Mouse (Mus musculus) embryonic facial prominence, embryonic 12.5 days (tissue): ENCODE measurements around the gene Erich6b. TPM values are rescaled to one million over a fixed set of nuclear protein-coding genes. Genes with fewer than 3 reads are reported as not detected.

ENCODE experiments used
- ATAC-seq: fragments of 200-750 bp; cut with Nextera tagmentation; 2 replicates; pipeline ENCODE4 v1.8.0; 2017; ENCODE audit not compliant: insufficient number of reproducible peaks, insufficient read depth, low FRiP score, low TSS enrichment
- H3K27ac ChIP-seq: fragments of 300-500 bp; sonication (generic); 2 replicates; pipeline ENCODE4 v1.5.1; 2016; ENCODE audit warnings: mild to moderate bottlenecking
- H3K27me3 ChIP-seq: fragments of 300-500 bp; sonication (generic); 2 replicates; pipeline ENCODE4 v1.6.1; 2016; ENCODE audit warnings: mild to moderate bottlenecking, moderate library complexity
- H3K36me3 ChIP-seq: fragments of 300-500 bp; sonication (generic); 2 replicates; pipeline ENCODE4 v1.6.1; 2016; ENCODE audit warnings: mild to moderate bottlenecking
- H3K4me1 ChIP-seq: fragments of 300-500 bp; sonication (generic); 2 replicates; pipeline ENCODE4 v1.6.1; 2016
- H3K4me2 ChIP-seq: fragments of 300-500 bp; sonication (generic); replicated peaks from 2 replicates; pipeline ENCODE4 v1.6.1; 2016; ENCODE audit warnings: mild to moderate bottlenecking, moderate library complexity
- H3K4me3 ChIP-seq: fragments of 300-500 bp; sonication (generic); 2 replicates; pipeline ENCODE4 v1.5.1; 2016; ENCODE audit warnings: mild to moderate bottlenecking
- H3K9ac ChIP-seq: fragments of 300-500 bp; sonication (generic); 2 replicates; pipeline ENCODE4 v1.6.1; 2016; ENCODE audit warnings: mild to moderate bottlenecking, moderate library complexity
- H3K9me3 ChIP-seq: fragments of 300-500 bp; sonication (generic); 2 replicates; pipeline ENCODE4 v1.6.1; 2016; ENCODE audit warnings: mild to moderate bottlenecking, moderate library complexity
- WGBS: fragments of 180-500 bp; shearing (Covaris S2); methylation state at CpG from one replicate; pipeline ENCODE4 v1.1.7; 2016; 5-methylcytosine and 5-hydroxymethylcytosine counted together
- polyA plus RNA-seq: library from polyadenylated mRNA; unstranded; fragments of >200 nt; fragmentation: Nextera tagmentation; extraction: Ambion mirVana; gene quantifications from 2 replicates; pipeline ENCODE4 v1.2.1, GENCODE M21; 2016

Gene Erich6b
- polyA plus RNA-seq, 1 experiment from 2014 or later: not detected

DNA sequence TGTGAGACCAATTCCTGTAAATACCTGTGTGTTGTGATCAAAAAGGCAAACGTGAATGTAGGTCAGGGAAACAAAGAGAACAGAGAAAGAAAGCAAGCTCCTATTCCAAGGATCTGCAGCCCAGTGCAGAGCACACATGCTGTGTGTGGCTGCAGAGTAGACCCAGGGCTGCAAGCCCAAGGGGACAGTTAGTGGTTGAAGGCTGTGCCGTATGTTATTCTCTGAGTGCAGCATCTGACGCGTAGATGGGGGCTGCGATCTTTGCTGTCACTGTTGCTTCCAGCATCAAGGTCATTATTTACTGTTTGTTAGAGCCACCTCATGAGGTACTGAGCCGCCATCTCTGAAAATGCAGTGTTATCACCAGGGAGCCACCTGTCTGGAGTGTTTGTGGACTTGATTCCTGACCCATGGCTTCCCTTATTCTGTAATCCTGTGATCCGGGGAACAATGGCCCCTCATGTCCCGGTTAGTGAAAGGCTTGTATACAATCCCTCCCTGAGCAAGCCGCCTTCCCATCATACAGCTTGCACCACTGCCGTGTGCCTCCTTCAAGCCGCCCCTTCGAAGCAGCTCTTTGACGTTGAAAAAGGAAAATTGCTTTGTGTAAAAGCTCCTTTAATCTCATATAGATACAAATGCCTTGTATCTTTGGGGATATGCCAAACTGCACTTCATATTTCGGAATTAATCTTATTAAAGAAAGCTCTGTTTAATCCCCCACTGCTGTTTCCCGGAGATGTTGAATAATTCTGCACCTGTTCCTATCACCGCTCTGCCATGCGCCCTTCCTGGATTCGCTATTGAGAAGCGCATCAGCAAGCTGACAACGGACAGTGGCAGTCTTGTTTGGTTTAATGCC, 5.1 kb downstream of the Erich6b start:
- Histone ChIP-seq H3K4me3 (no peak overlapping the region), H3K27ac (no peak overlapping the region), H3K9ac (no peak overlapping the region), H3K27me3 (no peaks in the 10 kb centered on the region), H3K36me3 (no peaks in the 10 kb centered on the region), H3K4me1 (no peaks in the 10 kb centered on the region), H3K9me3 (no peaks in the 10 kb centered on the region), H3K4me2 (no peak overlapping the region)
- WGBS: 53% methylated on average over 20 of the region's 20 CpGs
- ATAC-seq: no peak

DNA sequence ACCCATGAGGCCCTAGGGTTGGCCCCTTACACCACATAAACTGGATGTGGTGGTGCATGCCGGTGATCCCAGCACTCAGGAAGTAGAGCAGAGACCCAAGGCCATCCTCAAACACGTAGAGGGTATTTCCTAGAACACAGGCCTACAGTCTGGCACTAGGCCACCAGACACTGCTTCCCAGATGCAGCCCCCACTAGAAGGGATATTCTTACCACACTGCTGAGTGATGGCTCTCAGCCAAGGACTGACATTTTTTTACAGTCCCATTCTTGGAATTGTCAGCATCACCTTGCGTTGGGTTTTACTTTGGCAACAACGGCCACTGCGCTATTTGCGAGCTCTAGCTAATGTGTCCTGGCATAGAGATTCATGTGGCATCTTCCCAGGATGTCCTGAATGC, 18.9 kb downstream of the Erich6b start:
- H3K4me2 ChIP-seq: no peak overlapping the region
- H3K9me3 ChIP-seq: no peaks in the 10 kb centered on the region
- no peak for ATAC-seq
- WGBS: 83% methylated on average over 6 of the region's 6 CpGs
- H3K9ac ChIP-seq: no peak overlapping the region
- H3K4me1 ChIP-seq: no peaks in the 10 kb centered on the region
- no peak overlapping the region for H3K4me3 ChIP-seq
- H3K27me3 ChIP-seq: no peaks in the 10 kb centered on the region
- H3K36me3 ChIP-seq: no peaks in the 10 kb centered on the region
- no peak overlapping the region for H3K27ac ChIP-seq

DNA sequence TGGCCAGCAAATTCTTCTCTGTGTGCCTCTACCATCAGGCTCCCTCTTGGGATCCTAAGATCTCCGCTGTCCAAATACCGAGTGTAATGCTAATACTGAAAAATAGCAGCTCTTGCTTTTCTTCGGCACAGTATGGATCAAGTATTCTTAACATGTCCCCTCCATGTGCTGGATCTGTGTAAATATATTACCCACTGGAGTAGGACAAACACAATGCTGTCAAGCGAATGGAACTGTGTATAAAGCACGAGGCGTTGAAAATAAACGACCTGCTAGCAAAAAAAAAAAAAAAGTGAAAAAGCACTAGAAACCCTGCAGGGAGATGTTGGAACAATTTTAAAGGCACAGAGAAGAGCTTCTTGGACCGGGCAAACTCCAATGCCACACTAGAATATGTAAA, 19.5 kb downstream of the Erich6b start:
- 79% methylated on average over 8 of the region's 8 CpGs for WGBS
- H3K4me2 ChIP-seq: no peak overlapping the region
- no peaks in the 10 kb centered on the region for H3K4me1 ChIP-seq
- H3K27me3 ChIP-seq: no peaks in the 10 kb centered on the region
- ATAC-seq: no peak
- H3K27ac ChIP-seq: no peak overlapping the region
- no peaks in the 10 kb centered on the region for H3K9me3 ChIP-seq
- H3K4me3 ChIP-seq: no peak overlapping the region
- H3K36me3 ChIP-seq: no peaks in the 10 kb centered on the region
- H3K9ac ChIP-seq: no peak overlapping the region

DNA sequence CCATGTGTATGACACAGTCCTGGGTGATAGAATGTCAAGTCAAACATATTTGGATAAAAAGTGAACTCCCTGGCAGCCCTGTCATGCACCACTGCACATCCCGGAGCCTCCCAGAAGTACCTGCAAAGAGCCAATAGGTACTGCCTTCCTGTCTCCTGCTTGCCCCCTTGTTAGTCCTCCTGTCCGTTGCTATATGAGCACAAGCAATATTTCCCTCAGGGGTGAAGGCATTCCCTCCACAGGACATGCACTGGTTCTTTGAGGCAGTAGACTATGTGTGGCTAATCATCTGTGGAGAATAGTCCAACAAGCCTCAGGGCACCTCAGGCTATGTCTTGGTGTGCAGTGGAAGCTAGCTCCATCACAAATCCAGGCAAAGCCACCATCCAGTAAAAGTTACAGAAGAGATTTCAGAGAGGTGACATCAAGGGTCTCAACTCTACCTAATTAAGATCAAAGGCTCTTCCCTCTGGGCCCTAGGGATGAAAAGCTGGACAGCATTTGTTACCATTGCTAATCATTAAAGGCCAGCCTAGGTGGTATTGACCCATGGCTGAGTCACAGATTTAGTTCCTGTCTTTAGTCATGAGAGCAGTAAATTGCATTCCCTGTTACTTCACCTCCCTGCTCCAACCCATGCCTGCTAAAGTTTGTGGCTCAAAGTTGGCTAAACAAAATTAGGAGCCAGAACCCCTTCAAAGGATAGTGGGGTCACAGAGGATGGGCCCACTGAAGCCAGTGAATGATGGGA, 23.5 kb downstream of the Erich6b start:
- H3K27me3 ChIP-seq: no peaks in the 10 kb centered on the region
- no peak for ATAC-seq
- no peak overlapping the region for H3K9ac ChIP-seq
- H3K27ac ChIP-seq: no peak overlapping the region
- H3K9me3 ChIP-seq: no peaks in the 10 kb centered on the region
- H3K4me1 ChIP-seq: no peaks in the 10 kb centered on the region
- WGBS: 68% methylated on average over 2 of the region's 2 CpGs
- no peak overlapping the region for H3K4me2 ChIP-seq
- H3K36me3 ChIP-seq: no peaks in the 10 kb centered on the region
- no peak overlapping the region for H3K4me3 ChIP-seq

DNA sequence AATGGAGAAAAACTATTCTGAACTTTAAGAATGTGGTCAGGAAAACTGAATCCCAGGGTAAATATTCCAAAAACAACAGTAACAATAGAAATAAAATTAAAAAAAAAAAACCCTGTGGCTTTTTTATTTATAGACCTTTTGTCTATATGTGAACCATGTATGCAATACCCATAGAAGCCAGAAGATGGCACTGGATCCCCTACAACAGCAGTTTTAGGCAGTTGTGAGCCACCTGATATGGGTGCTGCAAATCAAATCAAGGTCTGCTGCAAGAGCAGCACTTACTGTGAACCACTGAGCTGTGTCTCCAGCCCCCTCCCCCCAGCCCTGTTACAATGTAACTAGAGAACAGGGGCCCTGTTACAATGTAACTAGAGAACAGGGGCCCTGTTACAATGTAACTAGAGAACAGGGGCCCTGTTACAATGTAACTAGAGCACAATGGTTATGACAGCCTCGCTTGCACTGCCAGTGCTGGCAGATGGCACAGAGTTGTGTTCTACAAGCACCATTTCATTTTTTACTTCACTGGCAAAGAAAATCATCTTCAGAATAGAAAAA, 27.1 kb downstream of the Erich6b start:
- H3K36me3 ChIP-seq: no peaks in the 10 kb centered on the region
- no peak for ATAC-seq
- 74% methylated on average over 1 of the region's 1 CpGs for WGBS

DNA sequence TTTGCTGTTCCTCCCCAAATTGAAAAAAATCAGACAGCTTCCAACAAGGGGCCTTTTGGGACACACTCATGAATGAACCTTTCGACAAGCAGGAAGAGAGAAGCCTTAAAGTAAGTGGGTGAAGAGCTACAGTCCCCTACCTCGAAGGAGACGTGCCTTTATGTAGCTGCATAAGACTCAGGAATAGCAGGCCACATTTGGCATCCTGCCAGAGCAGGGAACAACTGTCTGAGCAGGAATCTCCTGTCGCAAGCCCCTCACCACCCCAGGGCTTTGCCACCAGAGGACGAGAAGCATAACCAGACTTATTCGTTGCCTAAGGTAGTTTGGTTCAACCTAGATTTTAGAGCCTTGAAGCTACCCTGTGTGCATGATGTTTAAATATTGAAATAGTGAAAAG, 34.3 kb downstream of the Erich6b start:
- ATAC-seq: no peak
- Histone ChIP-seq H3K4me2 (no peak overlapping the region), H3K4me1 (no peaks in the 10 kb centered on the region), H3K4me3 (no peak overlapping the region), H3K36me3 (no peaks in the 10 kb centered on the region), H3K9me3 (no peaks in the 10 kb centered on the region), H3K27me3 (no peaks in the 10 kb centered on the region), H3K9ac (no peak overlapping the region), H3K27ac (no peak overlapping the region)
- 65% methylated on average over 6 of the region's 6 CpGs for WGBS

More for the DNA sequence above, 27.1 kb downstream of the Erich6b start:
- Histone ChIP-seq H3K9ac (no peak overlapping the region), H3K9me3 (no peaks in the 10 kb centered on the region), H3K27me3 (no peaks in the 10 kb centered on the region), H3K27ac (no peak overlapping the region), H3K4me2 (no peak overlapping the region), H3K4me3 (no peak overlapping the region), H3K4me1 (no peaks in the 10 kb centered on the region)

DNA sequence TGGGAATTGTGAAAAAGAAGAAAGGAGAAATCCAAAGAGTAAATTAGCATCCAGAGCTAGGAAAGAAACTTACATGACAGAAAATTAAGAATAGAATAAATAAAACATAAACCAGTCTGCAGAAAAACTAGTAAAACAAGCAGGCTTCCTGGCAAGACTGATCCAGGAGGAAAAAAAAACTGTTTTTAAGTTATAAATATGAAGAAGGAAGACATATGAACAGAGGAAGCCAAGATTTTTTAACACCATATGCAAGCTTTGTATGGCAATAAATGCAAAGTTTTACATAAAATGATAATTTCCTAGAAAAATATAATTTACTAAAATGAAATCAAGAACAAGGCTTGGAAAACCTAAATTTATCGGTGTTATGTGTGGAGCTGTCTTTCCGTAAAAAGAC, 48.4 kb downstream of the Erich6b start:
- ATAC-seq: no peak
- Histone ChIP-seq H3K4me2 (no peak overlapping the region), H3K9ac (no peak overlapping the region), H3K9me3 (no peaks in the 10 kb centered on the region), H3K27ac (no peak overlapping the region), H3K4me3 (no peak overlapping the region), H3K27me3 (no peaks in the 10 kb centered on the region), H3K4me1 (no peaks in the 10 kb centered on the region), H3K36me3 (no peaks in the 10 kb centered on the region)
- 92% methylated on average over 2 of the region's 2 CpGs for WGBS

DNA sequence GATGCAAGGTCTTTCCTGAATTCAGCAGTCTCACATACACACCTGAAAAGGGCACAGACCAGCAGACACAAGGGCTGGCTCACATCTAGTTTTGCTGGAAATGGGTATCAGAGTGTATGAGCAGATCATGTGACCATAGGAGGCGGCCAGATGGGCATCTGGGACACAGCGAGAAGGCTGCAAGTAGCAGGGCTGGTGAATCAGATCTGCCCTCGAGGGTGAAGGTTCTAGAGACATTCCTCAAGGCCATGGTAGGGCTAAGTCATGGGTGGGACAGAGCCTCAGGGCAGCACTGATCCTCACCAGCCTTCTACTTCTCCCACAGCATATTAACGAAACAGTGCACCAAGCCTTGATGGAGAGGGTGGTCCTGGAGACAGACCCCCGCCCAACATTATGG, 54.0 kb downstream of the Erich6b start:
- WGBS: 84% methylated on average over 5 of the region's 5 CpGs
- Histone ChIP-seq H3K4me3 (no peak overlapping the region), H3K27me3 (no peaks in the 10 kb centered on the region), H3K36me3 (peaks cover 2% of the 10 kb centered on the region), H3K4me2 (no peak overlapping the region), H3K9ac (no peak overlapping the region), H3K27ac (no peak overlapping the region), H3K4me1 (no peaks in the 10 kb centered on the region), H3K9me3 (no peaks in the 10 kb centered on the region)
- no peak for ATAC-seq

DNA sequence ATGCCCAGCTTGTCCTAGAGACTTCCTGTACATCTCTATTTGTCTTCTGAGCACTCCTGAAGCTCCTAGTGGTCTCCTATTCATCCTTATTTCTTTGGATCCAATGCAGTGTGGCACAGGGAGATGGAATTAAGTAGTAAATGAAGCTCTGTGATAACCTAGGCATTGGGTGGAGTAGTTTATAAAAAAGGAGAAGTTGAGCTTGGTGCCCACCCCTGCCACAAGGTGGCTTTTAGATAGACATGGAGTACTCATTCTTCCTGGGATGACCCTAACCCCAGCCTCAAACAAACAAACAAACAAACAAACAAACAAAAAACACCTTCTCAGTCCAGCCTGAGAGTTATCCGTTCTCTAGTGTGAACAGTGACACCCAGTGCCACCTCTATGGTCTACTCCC, 55.9 kb downstream of the Erich6b start:
- H3K4me3 ChIP-seq: no peak overlapping the region
- H3K4me2 ChIP-seq: no peak overlapping the region
- WGBS: 87% methylated on average over 1 of the region's 1 CpGs
- ATAC-seq: no peak
- H3K4me1 ChIP-seq: no peaks in the 10 kb centered on the region
- no peak overlapping the region for H3K9ac ChIP-seq
- H3K27ac ChIP-seq: no peak overlapping the region
- no peaks in the 10 kb centered on the region for H3K27me3 ChIP-seq
- H3K36me3 ChIP-seq: peaks cover 8% of the 10 kb centered on the region
- H3K9me3 ChIP-seq: no peaks in the 10 kb centered on the region

DNA sequence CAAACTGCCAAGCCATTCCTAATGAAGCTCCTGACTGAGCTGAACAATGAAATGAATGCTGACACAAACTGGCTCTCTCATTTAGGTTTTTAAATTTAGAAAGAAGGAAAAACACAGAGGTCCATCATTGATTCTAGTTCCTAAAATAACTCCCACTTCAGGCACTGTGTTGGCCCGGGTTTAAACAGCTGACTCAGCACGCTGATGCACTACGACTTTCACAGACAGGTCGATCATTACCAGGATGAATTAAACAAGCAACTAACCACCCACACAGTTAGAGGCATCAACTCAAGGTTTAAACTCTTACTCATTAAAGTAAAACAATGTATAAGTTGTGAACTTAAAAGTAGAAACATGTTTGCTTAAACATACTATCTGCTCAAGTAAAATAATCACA, 64.6 kb downstream of the Erich6b start:
- Histone ChIP-seq H3K27ac (no peak overlapping the region), H3K9me3 (no peaks in the 10 kb centered on the region), H3K36me3 (peaks cover 66% of the 10 kb centered on the region), H3K9ac (no peak overlapping the region), H3K4me1 (no peaks in the 10 kb centered on the region), H3K4me2 (no peak overlapping the region), H3K27me3 (no peaks in the 10 kb centered on the region), H3K4me3 (no peak overlapping the region)
- ATAC-seq: no peak
- WGBS: 90% methylated on average over 4 of the region's 4 CpGs

DNA sequence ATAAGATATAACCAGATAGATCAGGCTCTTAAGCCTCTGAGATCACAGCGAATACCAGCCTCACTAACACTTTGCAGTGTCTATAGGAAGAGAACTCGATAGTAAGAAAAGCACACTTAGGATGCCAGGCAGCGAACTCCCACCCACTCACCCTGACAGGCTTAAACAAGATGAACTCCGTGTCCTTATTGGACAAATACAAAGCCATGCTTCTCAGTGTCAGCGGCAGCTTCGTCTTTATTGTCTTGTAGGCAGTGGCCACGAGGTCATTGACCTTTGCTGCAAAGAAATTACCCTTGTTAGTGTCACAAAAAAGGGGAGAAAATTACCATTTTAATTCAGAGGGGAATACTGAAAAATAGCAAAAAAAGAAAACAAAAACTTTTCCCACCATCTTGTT, 65.7 kb downstream of the Erich6b start:
- no peak for ATAC-seq
- no peak overlapping the region for H3K4me3 ChIP-seq
- H3K9me3 ChIP-seq: no peaks in the 10 kb centered on the region
- no peak overlapping the region for H3K27ac ChIP-seq
- 73% methylated on average over 7 of the region's 7 CpGs for whole genome bisulfite sequencing
- no peaks in the 10 kb centered on the region for H3K27me3 ChIP-seq
- H3K9ac ChIP-seq: no peak overlapping the region
- no peak overlapping the region for H3K4me2 ChIP-seq
- peaks cover 72% of the 10 kb centered on the region for H3K36me3 ChIP-seq
- no peaks in the 10 kb centered on the region for H3K4me1 ChIP-seq

DNA sequence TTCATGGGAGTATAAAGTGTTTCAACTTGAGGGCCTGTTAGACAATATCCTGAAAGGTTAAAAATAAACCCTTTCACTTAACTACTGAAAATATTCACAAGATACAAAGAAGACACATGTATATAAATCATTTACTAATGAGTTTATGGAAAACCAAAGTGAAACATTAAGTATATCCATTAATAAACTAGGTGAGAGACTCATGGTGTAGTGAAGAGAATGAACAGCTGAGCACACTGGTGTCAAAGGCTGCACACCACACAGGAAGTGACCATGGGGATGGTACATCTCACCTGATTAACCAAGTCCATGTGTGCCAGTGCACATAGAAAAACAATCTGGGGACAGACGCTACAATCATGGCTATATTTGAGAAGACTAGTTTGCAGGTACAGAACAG, 66.9 kb downstream of the Erich6b start:
- no peak overlapping the region for H3K9ac ChIP-seq

More for the DNA sequence above, 66.9 kb downstream of the Erich6b start:
- peaks cover 69% of the 10 kb centered on the region for H3K36me3 ChIP-seq
- H3K4me3 ChIP-seq: no peak overlapping the region
- no peaks in the 10 kb centered on the region for H3K9me3 ChIP-seq
- 84% methylated on average over 1 of the region's 1 CpGs for WGBS
- H3K4me1 ChIP-seq: no peaks in the 10 kb centered on the region
- H3K27me3 ChIP-seq: no peaks in the 10 kb centered on the region
- H3K27ac ChIP-seq: no peak overlapping the region
- no peak for ATAC-seq
- no peak overlapping the region for H3K4me2 ChIP-seq
